Mouse (Mus musculus) spleen, adult 2 months (tissue): ENCODE measurements around the gene D930048N14Rik.

Experiments
- CTCF ChIP-seq: fragments of 200-500 bp; IDR thresholded peaks from 2 replicates; pipeline ENCODE4 v1.5.1; 2011; ENCODE audit warnings: mild to moderate bottlenecking, inconsistent platforms; ENCODE audit not compliant: insufficient read depth, insufficient read length, insufficient replicate concordance; ENCODE audit errors: extremely low read depth
- POLR2A ChIP-seq: fragments of 200-500 bp; IDR thresholded peaks from 2 replicates; pipeline ENCODE4 v1.6.1; 2011; ENCODE audit warnings: low read depth, low read length, inconsistent platforms

DNA sequence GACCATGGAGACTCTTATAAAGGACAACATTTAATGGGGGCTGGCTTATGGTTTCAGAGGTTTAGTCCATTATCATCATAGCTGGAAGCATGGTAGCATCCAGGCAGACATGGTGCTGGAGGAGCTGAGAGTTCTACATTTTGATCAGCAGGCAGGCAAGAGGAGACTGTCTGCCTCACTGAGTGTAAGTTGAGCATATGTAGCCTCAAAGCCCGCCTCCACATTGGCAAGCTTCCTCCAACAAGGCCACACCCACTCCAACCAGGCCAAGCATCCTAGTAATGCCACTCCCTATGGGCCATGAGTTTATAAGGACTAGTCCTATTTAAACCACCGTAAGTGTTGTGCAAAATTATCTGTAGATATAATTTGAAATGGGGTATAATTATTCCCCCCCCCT, 20.6 kb downstream of the D930048N14Rik start:
- TF ChIP-seq POLR2A (no peak), CTCF (no peak)
